Mouse (Mus musculus) lung, embryonic 14.5 days (tissue): ENCODE measurements around the gene Arf1. TPM values are rescaled to one million over a fixed set of nuclear protein-coding genes. Genes with fewer than 3 reads are reported as not detected.

Experiments used
- ATAC-seq: fragments of 200-750 bp; cut with Nextera tagmentation; 2 replicates; pipeline ENCODE4 v1.8.0; 2017; ENCODE audit warnings: mild to moderate bottlenecking, moderate TSS enrichment, moderate library complexity; ENCODE audit not compliant: insufficient read depth
- DNase-seq: peaks from one replicate; pipeline ENCODE4 v3.0.0-alpha.2; 2015
- H3K27ac ChIP-seq: fragments of 300-500 bp; sonication (generic); 2 replicates; pipeline ENCODE4 v1.5.1; 2014; ENCODE audit warnings: low read depth, mild to moderate bottlenecking, moderate library complexity
- H3K27me3 ChIP-seq: fragments of 300-500 bp; sonication (generic); 2 replicates; pipeline ENCODE4 v1.6.1; 2014; ENCODE audit warnings: low read length, control low read depth; ENCODE audit not compliant: insufficient read depth
- H3K36me3 ChIP-seq: fragments of 300-500 bp; sonication (generic); 2 replicates; pipeline ENCODE4 v1.6.1; 2014; ENCODE audit warnings: control low read depth; ENCODE audit not compliant: insufficient read depth
- H3K4me1 ChIP-seq: fragments of 300-500 bp; sonication (generic); 2 replicates; pipeline ENCODE4 v1.6.1; 2014; ENCODE audit warnings: antibody characterized with exemption, control low read depth; ENCODE audit not compliant: insufficient read depth
- H3K4me2 ChIP-seq: fragments of 300-500 bp; sonication (generic); 2 replicates; pipeline ENCODE4 v1.6.1; 2014; ENCODE audit warnings: mild to moderate bottlenecking
- H3K4me3 ChIP-seq: fragments of 300-500 bp; sonication (generic); 2 replicates; pipeline ENCODE4 v1.5.1; 2014; ENCODE audit warnings: low read depth, low read length
- H3K9ac ChIP-seq: fragments of 300-500 bp; sonication (generic); 2 replicates; pipeline ENCODE4 v1.6.1; 2014
- H3K9me3 ChIP-seq: fragments of 300-500 bp; sonication (generic); 2 replicates; pipeline ENCODE4 v1.6.1; 2016; ENCODE audit warnings: low read depth, low read length, control low read depth
- CTCF ChIP-seq: IDR thresholded peaks from 2 replicates; pipeline ENCODE4 v1.5.1; 2016; ENCODE audit warnings: antibody characterized with exemption, low read depth
- WGBS: fragments of 180-500 bp; shearing (Covaris S2); extraction: QIAGEN DNeasy Blood & Tissue Kit; methylation state at CpG from one replicate; pipeline ENCODE4 v1.1.7; 2014; 5-methylcytosine and 5-hydroxymethylcytosine counted together
- polyA plus RNA-seq: library from polyadenylated mRNA; unstranded; fragments of >200 nt; fragmentation: Nextera tagmentation; extraction: Ambion mirVana; gene quantifications from 2 replicates; pipeline ENCODE4 v1.2.1, GENCODE M21; 2014

The Arf1 gene
- polyA plus RNA-seq, 1 experiment from 2014 or later, result 687 TPM

- H3K27me3 ChIP-seq, result no peaks in the 10 kb centered on the region
- H3K9me3 ChIP-seq, result no peaks in the 10 kb centered on the region
- peak overlapping the region; percentile 98 for H3K27ac ChIP-seq
- no peak for ATAC-seq
- H3K9ac ChIP-seq, result peak overlapping the region; percentile 100
- peaks cover 15% of the 10 kb centered on the region; the same call in 1 of the 2 replicates for H3K36me3 ChIP-seq
- H3K4me2 ChIP-seq, result peak overlapping the region; percentile 87
- WGBS, result 1% methylated on average over 21 of the region's 21 CpGs
- H3K4me1 ChIP-seq, result peaks cover 22% of the 10 kb centered on the region
- H3K4me3 ChIP-seq, result peak overlapping the region; percentile 100
- DNase-seq, result peak; percentile 52
- TF ChIP-seq CTCF, result 0 out of 2 replicates have a peak, but pooled peaks have one; percentile 2
These were observed 1.1 kb downstream of the Arf1 start for GRCm38 (mm10) chr11:59226787-59227603.

- no peak for TF ChIP-seq CTCF
- Histone ChIP-seq H3K4me3 (peak overlapping the region; percentile 100), H3K36me3 (peaks cover 15% of the 10 kb centered on the region; the same call in 1 of the 2 replicates), H3K27ac (no peak overlapping the region), H3K9me3 (no peaks in the 10 kb centered on the region), H3K27me3 (no peaks in the 10 kb centered on the region), H3K4me2 (peak overlapping the region; percentile 87), H3K9ac (peak overlapping the region; percentile 100), H3K4me1 (peaks cover 22% of the 10 kb centered on the region)
- ATAC-seq (no peak), DNase-seq (no peak)
- 38% methylated on average over 3 of the region's 3 CpGs for WGBS
These were observed 1.8 kb downstream of the Arf1 start for GRCm38 (mm10) chr11:59226251-59226650.

- H3K36me3 ChIP-seq, result peaks cover 18% of the 10 kb centered on the region
- no peak for DNase-seq
- H3K9ac ChIP-seq, result peak overlapping the region; percentile 13; the same call in 1 of the 2 replicates
- no peak overlapping the region for H3K27ac ChIP-seq
- WGBS, result 49% methylated on average over 2 of the region's 2 CpGs
- ATAC-seq, result no peak
- no peaks in the 10 kb centered on the region for H3K27me3 ChIP-seq
- H3K4me1 ChIP-seq, result peaks cover 22% of the 10 kb centered on the region
- no peaks in the 10 kb centered on the region for H3K9me3 ChIP-seq
- H3K4me2 ChIP-seq, result peak overlapping the region; percentile 87
- H3K4me3 ChIP-seq, result peak overlapping the region; percentile 13; the same call in 1 of the 2 replicates
- no peak for TF ChIP-seq CTCF
These were observed 2.9 kb downstream of the Arf1 start for GRCm38 (mm10) chr11:59225167-59225566.

- no peaks in the 10 kb centered on the region for H3K27me3 ChIP-seq
- no peak overlapping the region for H3K4me3 ChIP-seq
- WGBS, result 43% methylated on average over 2 of the region's 2 CpGs
- no peaks in the 10 kb centered on the region for H3K9me3 ChIP-seq
- ATAC-seq, result no peak
- H3K4me1 ChIP-seq, result peaks cover 25% of the 10 kb centered on the region
- H3K4me2 ChIP-seq, result peak overlapping the region; percentile 21; the same call in 1 of the 2 replicates
- H3K9ac ChIP-seq, result no peak overlapping the region
- TF ChIP-seq CTCF, result no peak
- no peak overlapping the region for H3K27ac ChIP-seq
- no peak for DNase-seq
- H3K36me3 ChIP-seq, result peaks cover 22% of the 10 kb centered on the region
These were observed 3.6 kb downstream of the Arf1 start for GRCm38 (mm10) chr11:59224470-59224869.

- Histone ChIP-seq H3K27ac (no peak overlapping the region), H3K9ac (no peak overlapping the region), H3K36me3 (peaks cover 25% of the 10 kb centered on the region), H3K27me3 (no peaks in the 10 kb centered on the region), H3K4me2 (peak overlapping the region; percentile 21; the same call in 1 of the 2 replicates), H3K4me3 (no peak overlapping the region), H3K4me1 (peaks cover 29% of the 10 kb centered on the region), H3K9me3 (no peaks in the 10 kb centered on the region)
- ATAC-seq, result no peak
- no peak for DNase-seq
- 79% methylated on average over 3 of the region's 3 CpGs for WGBS
- TF ChIP-seq CTCF, result no peak
These were observed 4.0 kb downstream of the Arf1 start for GRCm38 (mm10) chr11:59224025-59224424.

GRCm38 (mm10) chr11:59222306-59222705, 5.8 kb downstream of the Arf1 start:
- no peak overlapping the region for H3K4me2 ChIP-seq
- no peak overlapping the region for H3K4me3 ChIP-seq
- H3K4me1 ChIP-seq, result peaks cover 32% of the 10 kb centered on the region
- H3K9ac ChIP-seq, result no peak overlapping the region
- H3K27ac ChIP-seq, result no peak overlapping the region
- H3K9me3 ChIP-seq, result no peaks in the 10 kb centered on the region
- peaks cover 39% of the 10 kb centered on the region for H3K36me3 ChIP-seq
- WGBS, result 81% methylated on average over 4 of the region's 4 CpGs
- no peak for TF ChIP-seq CTCF
- no peaks in the 10 kb centered on the region for H3K27me3 ChIP-seq
- DNase-seq (no peak), ATAC-seq (no peak)

GRCm38 (mm10) chr11:59221604-59222003, 6.5 kb downstream of the Arf1 start:
- TF ChIP-seq CTCF, result no peak
- no peak for ATAC-seq
- no peak overlapping the region for H3K9ac ChIP-seq

More at GRCm38 (mm10) chr11:59221604-59222003, 6.5 kb downstream of the Arf1 start:
- H3K4me1 ChIP-seq, result peaks cover 32% of the 10 kb centered on the region
- H3K4me3 ChIP-seq, result no peak overlapping the region
- no peaks in the 10 kb centered on the region for H3K27me3 ChIP-seq
- no peak overlapping the region for H3K27ac ChIP-seq
- H3K36me3 ChIP-seq, result peaks cover 45% of the 10 kb centered on the region
- no peak for DNase-seq
- H3K4me2 ChIP-seq, result no peak overlapping the region
- no peaks in the 10 kb centered on the region for H3K9me3 ChIP-seq
